Mouse (Mus musculus): ENCODE data around the gene G6pd2. TPM values are rescaled to one million over a fixed set of nuclear protein-coding genes. Genes with fewer than 3 reads are reported as not detected.

Gene G6pd2
- not detected in 2 replicates for total RNA-seq (2012; rRNA removed)
- total RNA-seq (2014; rRNA removed), result not detected in 2 replicates
- not detected in 2 replicates for polyA plus RNA-seq (2012; ENCODE audit: insufficient read length, low read depth)

DNA sequence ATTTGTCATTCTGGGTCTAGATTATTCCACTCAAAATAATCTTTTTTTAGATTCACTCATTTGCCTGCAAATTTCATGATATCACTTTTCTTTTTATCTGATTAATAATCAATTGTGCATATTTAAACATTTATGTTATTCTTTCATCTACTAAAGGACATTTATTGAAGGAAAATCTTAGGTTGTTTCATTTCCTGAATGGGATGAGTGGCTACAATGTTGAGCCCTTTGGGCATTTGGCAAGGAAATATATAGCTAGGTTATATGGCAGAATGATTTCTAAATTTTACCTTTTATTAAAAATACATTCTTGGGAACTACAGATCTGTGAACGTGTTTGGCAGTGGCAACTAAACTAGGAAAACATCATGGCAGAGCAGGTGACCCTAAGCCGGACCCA lies at the start of gene G6pd2:
G6pd2 (plus strand) TSS at position 301 of the 400 bp plus-strand sequence.
- dilution Hi-C loops (cut with MboI; ENCODE audit: extremely low pct_ligation_motif_present, extremely low pct_unique_long_range_greater_than_20kb, low sequenced_read_pairs), result no loop called here
- in situ Hi-C loops (cut with MboI; ENCODE audit: low pct_ligation_motif_present, low pct_unique_long_range_greater_than_20kb, low sequenced_read_pairs), result no loop called here
- TF ChIP-seq USF2 (conservative IDR thresholded peaks at IDR 0.05; ENCODE audit: low read depth, low read length), result no peak
- no peak for TF ChIP-seq JUND (conservative IDR thresholded peaks at IDR 0.05; ENCODE audit: low read depth, low read length)
- no peak for TF ChIP-seq UBTF (IDR thresholded peaks at IDR 0.05; ENCODE audit: low read depth, low read length)
- TF ChIP-seq POLR2A (IDR thresholded peaks at IDR 0.05; ENCODE audit: low read depth, low read length), result no peak
- TF ChIP-seq HCFC1 (IDR thresholded peaks at IDR 0.05; ENCODE audit: low read depth, low read length), result no peak
- TF ChIP-seq POLR2AphosphoS2 (IDR thresholded peaks at IDR 0.05; ENCODE audit: low read depth, low read length), result no peak
- TF ChIP-seq ZNF384 (IDR thresholded peaks at IDR 0.05; ENCODE audit: low read depth, low read length), result no peak
- TF ChIP-seq KAT2A (IDR thresholded peaks at IDR 0.05; ENCODE audit: insufficient replicate concordance, low read length), result no peak
- no peak for TF ChIP-seq SIN3A (IDR thresholded peaks at IDR 0.05; ENCODE audit: low read length)
- no peak for TF ChIP-seq MXI1 (IDR thresholded peaks at IDR 0.05; ENCODE audit: low read depth, low read length)
- TF ChIP-seq EP300 (IDR thresholded peaks at IDR 0.05; ENCODE audit: low read length), result no peak
- no peak for TF ChIP-seq TCF12 (IDR thresholded peaks at IDR 0.05; ENCODE audit: low read depth, low read length)

DNA sequence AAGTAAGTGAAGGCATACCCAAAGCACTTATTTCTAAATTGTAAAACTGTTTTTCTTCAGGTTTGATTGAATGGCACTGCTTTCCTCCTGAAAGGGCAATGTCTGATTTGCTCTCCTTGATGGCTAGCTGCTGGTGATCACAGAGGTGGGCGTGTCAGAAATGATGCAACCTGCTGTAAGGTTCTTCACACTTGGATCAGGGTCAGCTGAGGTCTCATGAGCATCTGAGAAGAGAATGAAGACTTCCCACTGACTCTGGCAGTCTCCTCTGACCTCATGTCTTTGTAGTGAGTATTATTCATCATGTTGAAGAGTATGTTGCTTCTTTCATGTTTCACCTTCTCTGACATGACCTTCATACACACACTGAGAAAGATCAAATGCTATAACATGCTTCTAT lies 44.4 kb upstream of the G6pd2 start:
- H3K27me3 ChIP-seq (replicated peaks), result no peaks in the 10 kb centered on the region
- dilution Hi-C loops (cut with MboI; ENCODE audit: extremely low pct_ligation_motif_present, extremely low pct_unique_long_range_greater_than_20kb, low sequenced_read_pairs), result no loop called here
- DNase-seq (ENCODE audit: extremely low read depth), result no peak
- no peak overlapping the region for H3K4me3 ChIP-seq (replicated peaks in 1 of 3; ENCODE audit: low read depth in 2 of 3, low read length in 2 of 3, poor library complexity in 1 of 3)
- H3K9ac ChIP-seq (ENCODE audit: insufficient read depth, low read depth), result no peak overlapping the region
- in situ Hi-C loops (cut with MboI; ENCODE audit: low pct_ligation_motif_present, low pct_unique_long_range_greater_than_20kb, low sequenced_read_pairs), result no loop called here
- H3K27ac ChIP-seq (ENCODE audit: insufficient read depth, low read depth), result no peak overlapping the region
- TF ChIP-seq JUND (conservative IDR thresholded peaks at IDR 0.05; ENCODE audit: low read depth, low read length), result no peak
- TF ChIP-seq ETS1 (conservative IDR thresholded peaks at IDR 0.05; ENCODE audit: low read depth, low read length), result no peak
- no peak for TF ChIP-seq MEF2A (IDR thresholded peaks at IDR 0.05; ENCODE audit: borderline replicate concordance, low read depth, low read length)
- TF ChIP-seq KAT2A (IDR thresholded peaks at IDR 0.05; ENCODE audit: insufficient replicate concordance, low read length), result no peak
- no peak for TF ChIP-seq PAX5 (IDR thresholded peaks at IDR 0.05; ENCODE audit: low read length)
- TF ChIP-seq USF1 (IDR thresholded peaks at IDR 0.05; ENCODE audit: low read depth, low read length), result no peak
- no peak for TF ChIP-seq ZC3H11A (IDR thresholded peaks at IDR 0.05; ENCODE audit: low read depth, low read length)
- TF ChIP-seq BHLHE40 (IDR thresholded peaks at IDR 0.05; ENCODE audit: low read depth, low read length), result no peak
- TF ChIP-seq USF2 (conservative IDR thresholded peaks at IDR 0.05; ENCODE audit: low read depth, low read length), result no peak
- TF ChIP-seq UBTF (IDR thresholded peaks at IDR 0.05; ENCODE audit: low read depth, low read length), result no peak
- no peak for TF ChIP-seq ELF1 (IDR thresholded peaks at IDR 0.05; ENCODE audit: low read depth, low read length)
- no peak for TF ChIP-seq EP300 (IDR thresholded peaks at IDR 0.05; ENCODE audit: low read length)
- TF ChIP-seq IRF4 (IDR thresholded peaks at IDR 0.05; ENCODE audit: low read depth, low read length), result no peak
- TF ChIP-seq ZKSCAN1 (IDR thresholded peaks at IDR 0.05; ENCODE audit: borderline replicate concordance, low read depth, low read length), result no peak
- TF ChIP-seq GABPA (IDR thresholded peaks at IDR 0.05; ENCODE audit: insufficient replicate concordance, low read depth, low read length), result no peak
- no peaks in the 10 kb centered on the region for H3K36me3 ChIP-seq (replicated peaks in 1 of 2; ENCODE audit: control insufficient read depth in 1 of 2, insufficient read depth in 1 of 2, low read length in 1 of 2)
- no peak overlapping the region for H3K4me2 ChIP-seq (ENCODE audit: insufficient read depth, low read depth, poor library complexity, severe bottlenecking)
- peaks cover 17% of the 10 kb centered on the region for H3K9me3 ChIP-seq (replicated peaks; ENCODE audit: low read length)
- no peaks in the 10 kb centered on the region for H3K79me2 ChIP-seq (replicated peaks; ENCODE audit: control insufficient read depth, extremely low read depth, insufficient read depth, poor library complexity, severe bottlenecking)
- H3K4me1 ChIP-seq (ENCODE audit: control insufficient read depth in 1 of 2, insufficient read depth in 2 of 2), result no peaks in the 10 kb centered on the region

More for the DNA sequence above, at the start of gene G6pd2:
- no peak for DNase-seq (ENCODE audit: extremely low read depth)
- Histone ChIP-seq H3K9ac (ENCODE audit: insufficient read depth, low read depth) (no peak within 1 kb of the TSS), H3K79me2 (replicated peaks; ENCODE audit: control insufficient read depth, extremely low read depth, insufficient read depth, poor library complexity, severe bottlenecking) (no peaks in the 10 kb centered on the region), H3K4me1 (ENCODE audit: control insufficient read depth in 1 of 2, insufficient read depth in 2 of 2) (no peaks in the 10 kb centered on the region), H3K9me3 (replicated peaks; ENCODE audit: low read length) (peaks cover 36% of the 10 kb centered on the region), H3K27me3 (replicated peaks) (no peaks in the 10 kb centered on the region), H3K4me2 (ENCODE audit: insufficient read depth, low read depth, poor library complexity, severe bottlenecking) (no peak within 1 kb of the TSS), H3K4me3 (replicated peaks in 1 of 3; ENCODE audit: low read depth in 2 of 3, low read length in 2 of 3, poor library complexity in 1 of 3) (no peak within 1 kb of the TSS), H3K27ac (ENCODE audit: insufficient read depth, low read depth) (no peak within 1 kb of the TSS), H3K36me3 (replicated peaks in 1 of 2; ENCODE audit: control insufficient read depth in 1 of 2, insufficient read depth in 1 of 2, low read length in 1 of 2) (no peaks in the 10 kb centered on the region)
